Mouse (Mus musculus) heart, adult 8-10 months (tissue): ENCODE measurements around the gene Rhobtb3. TPM values are rescaled to one million over a fixed set of nuclear protein-coding genes. Genes with fewer than 3 reads are reported as not detected.
A peak's percentile ranks its signal among the peaks of the same experiment; 100 is the strongest.
"Not testable (repeated sequence)": the region's sequence is repeated elsewhere in the genome, so short reads cannot be mapped to it uniquely, and the experiment has no call there.

Experiments
- DNase-seq: peaks from one replicate; pipeline ENCODE4 v3.0.0; 2022; ENCODE audit warnings: low spot score
- total RNA-seq, 4 experiments: library from RNA; stranded (reverse); gene quantifications; 2 replicates each; pipeline ENCODE4 v1.2.4; 2022

Gene Rhobtb3
- total RNA-seq, 4 experiments from 2014 or later: 10.2 to 12.3 (median 11.4) TPM

DNA sequence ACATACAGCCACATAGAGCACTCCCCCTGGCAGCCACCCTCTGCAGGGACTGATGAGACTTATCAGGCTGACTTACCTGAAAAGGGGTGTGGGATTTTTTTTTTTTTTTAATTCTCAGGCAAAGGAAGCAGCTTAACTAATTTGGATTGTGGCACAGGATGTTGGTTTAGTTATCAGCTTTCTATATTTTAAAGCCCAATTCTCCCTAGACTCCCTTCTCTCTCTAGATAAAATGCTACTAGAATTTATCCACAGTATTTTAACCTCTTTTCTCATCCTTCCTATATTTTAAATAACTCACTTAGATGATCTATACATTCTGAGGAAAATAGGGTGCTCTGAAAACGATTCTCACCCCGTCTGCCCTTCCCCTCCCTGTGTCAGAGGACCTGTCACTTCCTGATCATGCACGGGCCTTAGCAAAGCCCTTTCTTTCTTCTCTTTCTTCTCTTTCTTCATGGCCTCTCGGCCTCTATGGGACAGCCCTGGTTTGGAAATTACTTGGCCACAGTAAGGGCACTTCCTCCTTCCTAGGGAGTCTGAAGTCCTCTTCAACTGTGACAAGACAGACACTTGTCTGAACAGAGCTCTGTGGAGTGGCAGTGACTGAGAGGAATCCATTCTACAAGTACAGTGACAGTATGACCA is 98.1 kb downstream of the Rhobtb3 start:
- DNase-seq: no peak

DNA sequence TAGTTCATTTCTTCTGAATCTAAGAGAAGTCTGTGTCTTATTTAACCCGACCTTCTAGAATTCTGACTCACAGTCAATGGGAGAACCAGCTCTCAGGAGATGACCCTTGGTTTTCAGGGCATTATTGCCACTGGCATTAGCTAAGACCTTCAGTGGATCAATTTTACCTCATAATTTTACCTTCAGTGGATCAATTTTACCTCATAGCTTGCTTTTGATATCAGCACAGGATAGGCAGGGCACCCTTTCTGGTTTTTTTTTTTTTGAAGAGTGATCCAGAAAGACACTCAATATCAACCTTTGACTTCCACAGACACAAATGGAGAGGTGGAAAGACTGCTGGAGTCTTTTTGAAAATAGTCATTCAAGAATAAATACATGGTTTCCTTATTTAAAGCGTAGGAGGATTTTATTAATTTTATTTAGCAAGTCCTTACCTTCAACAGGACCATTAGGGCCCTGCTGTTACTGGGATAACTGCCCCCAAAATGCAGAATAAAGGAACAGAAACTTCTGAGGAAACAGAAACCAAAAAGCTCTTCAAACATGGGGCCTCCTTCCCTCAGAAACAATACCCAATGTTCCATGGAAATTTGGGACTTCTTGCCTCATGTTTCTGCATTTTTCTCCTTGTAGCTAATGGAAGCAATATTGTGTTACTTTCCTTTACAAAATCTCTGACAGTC is 98.7 kb downstream of the Rhobtb3 start:
- no peak for DNase-seq

DNA sequence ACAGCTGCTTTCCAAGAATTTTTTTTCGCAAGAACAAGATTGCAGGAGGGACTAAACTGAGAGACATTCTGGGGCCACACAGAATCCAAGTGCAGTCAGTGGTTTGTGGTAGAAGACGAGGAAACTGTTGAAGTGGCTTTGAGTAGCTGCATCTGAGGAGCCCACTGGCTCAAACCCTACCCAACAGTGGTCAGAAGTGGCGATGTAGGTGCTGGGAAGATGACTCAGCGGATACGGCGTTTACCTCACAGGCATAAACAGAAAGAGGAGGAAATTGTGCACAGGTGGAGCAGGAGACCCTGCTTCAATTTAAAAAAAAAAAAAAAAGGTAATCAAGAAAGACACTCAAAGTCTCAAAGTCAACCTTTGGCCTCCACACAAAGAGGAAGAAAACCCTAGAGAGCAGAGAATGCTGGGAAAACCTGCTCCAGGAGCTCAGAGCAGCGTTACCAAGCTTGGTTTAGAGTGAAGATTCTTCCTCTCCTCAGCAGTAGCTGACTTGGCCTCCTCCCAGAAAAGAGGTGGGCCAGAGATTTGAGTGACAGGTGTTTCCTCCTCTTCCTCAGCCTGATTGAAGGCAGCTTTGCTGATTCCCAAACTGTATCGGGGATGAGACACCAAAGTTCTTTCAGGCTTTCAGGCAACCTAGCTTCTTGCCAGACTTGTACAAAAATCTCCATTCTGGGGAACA is 99.6 kb downstream of the Rhobtb3 start:
- DNase-seq: no peak

DNA sequence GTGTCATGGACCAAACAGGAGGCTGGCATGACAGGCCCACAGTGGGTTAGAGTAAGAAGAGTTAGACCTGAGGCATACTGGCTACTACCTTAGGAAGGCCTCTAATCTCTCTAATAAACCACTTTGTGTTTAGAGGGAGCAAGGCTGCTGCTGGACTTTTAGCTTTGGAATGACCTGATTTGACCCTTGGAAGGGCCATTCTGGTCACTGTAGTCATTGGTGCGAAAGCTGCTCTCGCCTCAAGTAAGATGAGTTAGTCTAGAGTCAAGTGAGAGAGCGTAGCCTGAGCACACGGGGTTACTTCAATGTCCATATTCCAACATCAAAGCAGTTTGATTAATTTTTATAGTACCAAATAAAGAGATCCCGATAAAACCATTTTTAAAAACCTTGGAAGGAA is 100.4 kb downstream of the Rhobtb3 start:
- no peak for DNase-seq

DNA sequence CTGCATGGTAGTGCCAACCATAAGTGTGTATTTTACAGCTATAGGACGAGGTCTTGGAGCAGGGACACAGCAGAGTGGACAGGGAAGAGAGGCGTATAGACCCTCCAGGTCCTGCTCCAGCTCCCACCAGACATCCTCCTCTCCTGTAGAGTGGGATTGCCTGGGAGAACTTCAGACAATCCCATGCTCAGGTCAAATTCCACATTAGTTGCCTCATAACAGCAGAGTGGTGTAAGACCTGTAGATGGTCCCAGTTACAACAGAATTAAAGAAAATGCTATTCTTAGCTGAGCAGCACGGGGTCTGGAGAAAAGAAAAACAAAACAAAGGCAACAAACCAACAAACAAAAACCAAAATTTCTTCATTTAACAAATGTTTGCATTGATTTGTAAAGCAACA is 101.8 kb downstream of the Rhobtb3 start:
- DNase-seq: no peak

- DNase-seq: no peak
Observed at GRCm38 (mm10) chr13:75840752-75841285, 102.9 kb downstream of the Rhobtb3 start.

- DNase-seq: peak; percentile 88
Observed at GRCm38 (mm10) chr13:75839719-75840481, 103.8 kb downstream of the Rhobtb3 start, which contains the start of gene Glrx. TSS of gene Glrx (plus strand) at chr13:75839868.

DNA sequence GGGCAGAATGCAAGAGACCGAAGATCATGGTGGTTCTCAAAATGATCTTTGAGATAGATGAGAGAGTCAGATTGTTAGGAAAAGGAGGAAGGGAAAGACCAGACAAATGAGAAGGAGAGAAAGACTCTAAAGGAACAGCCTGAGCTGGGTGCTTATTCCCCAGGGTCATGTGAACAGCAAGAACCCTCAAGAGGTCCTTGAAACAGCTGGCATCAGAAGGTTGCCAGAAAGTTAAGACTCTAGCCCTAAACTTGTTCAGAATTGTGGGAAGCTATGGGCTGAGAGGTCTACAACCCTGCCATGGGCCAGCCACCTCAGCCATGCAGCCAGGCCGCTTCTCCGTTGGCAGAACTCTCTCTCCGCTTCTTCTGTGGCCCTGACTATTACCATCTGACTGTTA is 105.2 kb downstream of the Rhobtb3 start:
- no peak for DNase-seq

DNA sequence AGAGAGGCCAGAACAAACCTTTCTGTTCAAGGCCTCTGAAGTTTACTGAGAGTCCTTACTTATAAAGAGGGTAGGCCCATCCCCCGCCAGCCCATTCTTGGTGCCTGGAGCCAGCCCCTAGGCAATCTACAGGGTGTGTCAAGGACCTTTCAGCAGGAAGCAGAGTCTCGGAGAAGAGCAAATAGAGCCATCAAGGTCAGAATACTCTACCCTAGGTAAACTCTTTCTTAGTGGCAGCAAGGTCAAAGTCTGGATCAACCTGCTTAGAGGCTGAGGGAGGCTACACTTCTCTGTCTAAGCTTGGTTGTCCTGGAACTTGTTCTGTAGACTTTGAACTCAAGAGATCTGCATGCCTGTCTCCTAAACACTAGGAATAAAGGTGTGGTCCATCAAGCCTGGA is 108.3 kb downstream of the Rhobtb3 start:
- no peak for DNase-seq

- no peak for DNase-seq
Observed at GRCm38 (mm10) chr13:75833499-75833898, 110.2 kb downstream of the Rhobtb3 start.

DNA sequence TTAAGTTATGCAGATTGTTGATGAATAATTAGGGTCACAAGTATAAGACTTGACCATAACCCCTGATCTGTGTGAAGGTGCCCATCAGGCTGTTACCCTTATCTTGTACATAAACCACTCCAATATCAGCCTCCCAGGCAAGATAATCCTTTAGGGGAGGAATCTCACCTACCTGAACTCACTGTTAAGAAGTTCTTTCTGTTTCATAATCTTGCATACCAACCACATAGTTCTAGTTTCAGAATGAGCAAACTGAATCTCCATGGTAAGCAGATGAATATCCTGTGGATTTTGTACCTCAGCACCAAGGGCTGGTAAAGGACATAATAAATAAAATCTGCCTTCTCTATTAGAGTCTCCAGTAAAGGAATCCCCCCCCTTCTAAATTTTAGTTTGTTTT is 111.0 kb downstream of the Rhobtb3 start:
- DNase-seq: no peak

GRCm38 (mm10) chr13:75831710-75832109 is 112.0 kb downstream of the Rhobtb3 start:
- DNase-seq: no peak

DNA sequence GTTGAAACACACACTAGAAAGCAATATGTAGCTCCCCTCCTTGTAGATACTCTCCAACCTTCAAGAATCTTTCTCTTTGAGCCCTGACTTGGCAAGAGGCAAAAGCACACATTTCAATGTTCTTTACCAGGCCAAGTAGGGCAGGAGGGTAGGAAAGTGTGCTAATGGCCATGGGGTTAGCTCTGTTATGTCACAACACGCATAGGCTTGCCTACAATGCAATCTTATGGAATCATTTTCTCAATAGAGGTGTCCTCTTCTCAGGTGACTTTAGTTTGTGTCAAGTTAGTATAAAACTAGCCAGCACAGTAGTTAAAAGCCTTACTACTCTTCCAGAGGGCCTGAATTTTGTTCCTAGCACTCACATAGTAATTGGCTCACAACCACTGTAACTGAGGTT is 113.0 kb downstream of the Rhobtb3 start:
- no peak for DNase-seq

DNA sequence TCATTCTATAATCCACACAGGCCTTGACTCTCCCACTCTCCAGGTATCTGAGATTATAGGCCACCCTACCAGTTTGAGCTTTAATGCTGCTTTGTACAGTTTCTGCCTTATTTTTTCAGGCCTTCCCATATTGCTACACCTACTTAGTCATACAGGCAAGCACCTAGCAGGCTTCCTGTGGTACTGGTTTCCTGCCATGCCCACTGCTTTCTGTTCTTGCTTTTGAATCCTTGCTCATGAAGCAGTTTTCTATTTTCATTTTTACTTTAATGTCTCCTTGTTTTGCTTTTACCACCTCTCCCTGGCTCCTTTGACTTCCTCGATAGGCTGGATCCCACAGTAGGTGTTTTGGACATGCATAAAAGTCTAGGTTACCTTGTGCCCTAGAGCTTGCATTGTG is 118.3 kb downstream of the Rhobtb3 start:
- no peak for DNase-seq

GRCm38 (mm10) chr13:75824611-75825319 is 119.0 kb downstream of the Rhobtb3 start:
- no peak for DNase-seq

DNA sequence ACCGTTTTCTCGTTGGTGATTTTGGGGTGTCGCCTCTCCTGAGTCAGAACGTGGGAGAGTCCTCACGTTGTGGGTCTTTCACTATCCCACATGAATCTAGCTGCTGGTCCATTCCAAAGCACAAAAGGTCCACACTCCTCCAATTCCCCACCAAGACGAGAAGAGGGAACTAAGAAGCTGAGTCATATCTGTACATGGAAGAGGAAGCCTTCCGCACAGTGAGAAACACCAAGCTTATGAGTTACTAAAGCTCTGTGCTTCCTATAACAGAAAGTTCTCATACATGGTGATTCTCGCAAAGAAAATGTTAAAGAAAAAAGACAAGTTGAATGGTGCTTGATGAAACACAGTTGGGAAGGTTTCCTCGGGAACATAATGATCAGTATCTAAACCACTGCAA is 120.5 kb downstream of the Rhobtb3 start:
- no peak for DNase-seq

- DNase-seq: not testable (repeated sequence)
Observed at GRCm38 (mm10) chr13:75822366-75822765, 121.4 kb downstream of the Rhobtb3 start.

DNA sequence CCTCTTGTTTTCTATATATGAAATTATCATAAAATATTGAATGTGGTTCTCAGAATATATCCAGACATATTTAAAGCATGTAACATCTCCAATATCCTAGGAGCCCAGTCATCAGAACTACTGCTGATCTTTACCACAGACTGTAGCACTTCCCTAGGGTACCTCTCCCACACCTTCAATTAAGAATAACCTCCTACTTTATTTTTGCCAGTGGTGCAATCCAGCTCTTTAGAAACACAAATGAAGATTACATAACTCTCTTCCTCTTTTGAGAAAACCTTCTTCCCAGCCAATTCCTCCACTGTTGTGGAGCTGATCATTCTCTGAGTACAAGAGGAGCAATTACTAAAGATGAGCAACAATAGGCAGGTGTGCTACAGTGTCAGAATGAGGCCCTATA is 123.8 kb downstream of the Rhobtb3 start:
- DNase-seq: no peak
